Mouse (Mus musculus): ENCODE data around the gene Gm44596.
A peak's percentile ranks its signal among the peaks of the same experiment; 100 is the strongest.

DNA sequence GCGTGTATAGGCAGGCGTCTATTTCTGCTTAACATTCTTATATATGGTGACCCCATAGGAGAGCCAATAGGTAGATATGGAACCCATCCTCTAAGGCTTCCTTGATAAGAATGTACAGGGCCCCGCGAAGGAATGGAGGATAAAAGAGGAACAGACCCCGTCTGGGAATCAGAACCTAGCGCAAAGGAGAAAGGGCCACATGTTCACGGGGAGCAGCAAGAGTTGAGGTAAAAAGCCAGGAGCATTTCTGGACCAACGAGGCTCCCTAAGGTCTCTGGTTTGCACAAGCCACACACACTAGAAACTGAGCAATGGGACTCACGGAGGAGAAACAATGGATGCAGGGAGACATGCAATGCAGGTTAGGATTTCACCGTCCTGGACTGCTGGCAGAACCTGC lies 62.0 kb downstream of the Gm44596 start:
- TF ChIP-seq POLR2A (IDR thresholded peaks at IDR 0.05; ENCODE audit: control insufficient read depth in 1 of 2, insufficient read depth in 1 of 2, low read depth in 1 of 2, low read length in 2 of 2, poor library complexity in 1 of 2) (0 out of 4 replicates have a peak, but pooled peaks of 1 of the 2 experiments have one; percentile 51), POLR2AphosphoS2 (IDR thresholded peaks at IDR 0.05; ENCODE audit: low read length) (no peak), RCOR1 (IDR thresholded peaks at IDR 0.05; ENCODE audit: low read depth, low read length) (0 out of 2 replicates have a peak, but pooled peaks have one; percentile 8), CTCF (IDR thresholded peaks at IDR 0.05 in 2 of 3, conservative IDR thresholded peaks at IDR 0.05 in 1 of 3; ENCODE audit: control insufficient read depth in 1 of 3, insufficient read depth in 1 of 3, low read depth in 2 of 3, low read length in 3 of 3, poor library complexity in 1 of 3, severe bottlenecking in 1 of 3) (no peak), SMC3 (IDR thresholded peaks at IDR 0.05; ENCODE audit: low read depth, low read length) (no peak), CHD1 (IDR thresholded peaks at IDR 0.05; ENCODE audit: low read depth, low read length) (no peak), NRF1 (IDR thresholded peaks at IDR 0.05; ENCODE audit: insufficient read depth, low read depth, low read length, poor library complexity, severe bottlenecking) (0 out of 2 replicates have a peak, but pooled peaks have one; percentile 1), USF1 (IDR thresholded peaks at IDR 0.05; ENCODE audit: low read depth, low read length) (no peak)
